Mouse (Mus musculus) midbrain, embryonic 12.5 days (tissue): ENCODE results near the gene Rnf19b. TPM values are rescaled to one million over a fixed set of nuclear protein-coding genes. Genes with fewer than 3 reads are reported as not detected.

Experiments used
- ATAC-seq: fragments of 200-750 bp; cut with Nextera tagmentation; 2 replicates; pipeline ENCODE4 v1.8.0; 2017; ENCODE audit warnings: low read depth, moderate TSS enrichment, moderate library complexity; ENCODE audit not compliant: low FRiP score
- H3K27ac ChIP-seq: fragments of 300-500 bp; sonication (generic); replicated peaks from 2 replicates; pipeline ENCODE4 v1.5.1; 2016; ENCODE audit warnings: mild to moderate bottlenecking
- H3K27me3 ChIP-seq: fragments of 300-500 bp; sonication (generic); 2 replicates; pipeline ENCODE4 v1.6.1; 2016; ENCODE audit warnings: mild to moderate bottlenecking
- H3K36me3 ChIP-seq: fragments of 300-500 bp; sonication (generic); 2 replicates; pipeline ENCODE4 v1.6.1; 2016
- H3K4me1 ChIP-seq: fragments of 300-500 bp; sonication (generic); 2 replicates; pipeline ENCODE4 v1.6.1; 2016
- H3K4me2 ChIP-seq: fragments of 300-500 bp; sonication (generic); replicated peaks from 2 replicates; pipeline ENCODE4 v1.6.1; 2016; ENCODE audit warnings: mild to moderate bottlenecking, moderate library complexity
- H3K4me3 ChIP-seq: fragments of 300-500 bp; sonication (generic); 2 replicates; pipeline ENCODE4 v1.5.1; 2016; ENCODE audit warnings: mild to moderate bottlenecking
- H3K9ac ChIP-seq: fragments of 300-500 bp; sonication (generic); replicated peaks from 2 replicates; pipeline ENCODE4 v1.6.1; 2016; ENCODE audit warnings: mild to moderate bottlenecking, moderate library complexity
- H3K9me3 ChIP-seq: fragments of 300-500 bp; sonication (generic); 2 replicates; pipeline ENCODE4 v1.6.1; 2016; ENCODE audit warnings: mild to moderate bottlenecking
- WGBS: fragments of 180-500 bp; shearing (Covaris S2); methylation state at CpG from one replicate; pipeline ENCODE4 v1.1.7; 2016; 5-methylcytosine and 5-hydroxymethylcytosine counted together
- polyA plus RNA-seq: library from polyadenylated mRNA; unstranded; fragments of >200 nt; fragmentation: Nextera tagmentation; extraction: Ambion mirVana; gene quantifications from 2 replicates; pipeline ENCODE4 v1.2.1, GENCODE M21; 2016

Rnf19b gene
- polyA plus RNA-seq, 1 experiment from 2014 or later, result 15.8 TPM

DNA sequence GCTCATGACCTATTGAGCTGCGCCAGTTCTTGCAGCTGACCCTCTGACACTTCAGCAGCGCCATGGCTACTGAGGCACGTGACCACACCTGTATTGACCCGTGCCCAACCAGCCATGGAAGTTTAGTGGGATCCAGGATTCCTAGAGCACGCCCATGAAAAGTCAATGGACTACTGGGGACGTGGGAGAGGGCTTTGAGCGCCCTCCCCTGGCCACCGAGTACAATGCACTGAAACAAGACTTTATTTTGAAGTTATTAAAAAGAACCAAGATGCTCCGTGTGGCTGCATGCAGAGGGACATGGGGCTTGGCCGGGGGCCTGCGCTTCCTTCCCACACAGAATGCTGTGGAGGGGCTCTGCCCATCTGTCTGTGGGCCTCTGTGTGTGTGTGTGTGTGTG lies 53.3 kb downstream of the Rnf19b start:
- H3K27me3 ChIP-seq, result peaks cover 33% of the 10 kb centered on the region
- no peak for ATAC-seq
- H3K36me3 ChIP-seq, result no peaks in the 10 kb centered on the region
- 63% methylated on average over 11 of the region's 11 CpGs for WGBS
- no peaks in the 10 kb centered on the region for H3K9me3 ChIP-seq
- no peak overlapping the region for H3K4me3 ChIP-seq
- no peak overlapping the region for H3K9ac ChIP-seq
- no peak overlapping the region for H3K27ac ChIP-seq
- peaks cover 15% of the 10 kb centered on the region for H3K4me1 ChIP-seq
- no peak overlapping the region for H3K4me2 ChIP-seq

DNA sequence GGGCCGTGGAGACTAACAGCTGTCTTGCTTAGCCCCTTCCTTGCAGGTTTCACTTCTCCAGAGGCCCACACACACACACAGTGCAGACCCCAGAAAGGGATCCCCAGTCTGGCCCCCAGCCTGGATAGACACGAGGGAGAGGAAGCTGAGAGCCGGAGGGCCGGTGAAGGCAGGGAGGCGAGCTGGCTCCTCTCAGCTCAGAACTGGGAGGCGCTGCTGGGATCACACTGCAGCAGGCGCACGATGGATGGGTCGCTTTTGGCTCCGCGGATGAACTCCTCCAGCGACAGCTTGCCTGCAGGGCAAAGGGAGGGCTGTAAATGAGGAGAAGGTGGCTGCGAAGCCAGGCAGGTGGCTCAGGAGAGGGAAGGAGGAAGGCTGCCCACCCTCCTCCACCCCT lies 54.2 kb downstream of the Rnf19b start:
- ATAC-seq, result no peak
- 73% methylated on average over 9 of the region's 13 CpGs for WGBS

DNA sequence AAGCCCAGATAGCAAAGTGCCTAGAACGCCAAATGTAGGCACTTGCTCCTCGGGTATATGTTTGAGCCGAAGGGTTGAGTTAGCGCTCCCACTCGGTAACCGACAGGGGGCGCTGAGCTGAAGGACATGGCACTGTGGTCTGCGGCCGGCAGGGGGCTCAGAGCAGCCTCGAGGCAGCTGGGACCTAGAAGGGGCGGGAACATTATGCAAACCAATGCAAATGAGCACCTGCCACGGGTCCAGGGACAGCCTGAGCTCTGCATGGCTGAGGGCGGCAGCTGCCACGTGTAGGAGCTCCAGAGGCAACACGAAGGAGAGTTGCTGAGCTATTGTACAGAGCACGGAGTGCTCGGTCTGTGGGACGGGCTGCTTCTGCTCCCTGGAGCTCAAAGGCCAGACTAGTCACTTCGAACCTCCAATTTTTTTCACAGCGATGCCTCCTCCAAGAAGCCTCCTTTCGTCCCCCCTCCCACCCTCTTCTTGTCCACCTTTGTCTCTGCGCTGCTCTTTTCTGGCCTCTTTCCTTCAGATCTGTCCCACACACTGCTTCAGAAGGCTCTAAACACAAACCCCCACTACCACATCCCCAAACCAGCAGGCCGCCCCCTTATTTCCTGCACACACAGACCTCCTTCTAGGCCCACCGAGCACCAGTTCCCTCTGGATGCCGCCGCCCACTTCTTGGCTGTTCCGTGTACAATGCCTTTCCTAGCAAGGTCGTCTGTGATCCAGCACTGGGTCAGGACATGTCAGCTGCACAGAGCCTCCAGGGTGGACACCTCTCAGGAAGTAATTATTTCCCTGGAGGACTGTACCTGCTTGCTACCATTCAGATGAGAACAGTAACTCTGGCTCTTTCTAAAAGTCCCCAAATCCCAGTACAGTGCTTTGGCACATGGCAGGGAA lies 55.3 kb downstream of the Rnf19b start:
- Histone ChIP-seq H3K27me3 (peaks cover 25% of the 10 kb centered on the region), H3K9ac (no peak overlapping the region), H3K27ac (peak overlapping the region; percentile 52; the same call in 1 of the 2 replicates), H3K36me3 (no peaks in the 10 kb centered on the region), H3K4me1 (peaks cover 14% of the 10 kb centered on the region), H3K4me2 (0 out of 2 replicates have a peak overlapping the region, but pooled peaks have one; percentile 13), H3K4me3 (no peak overlapping the region), H3K9me3 (no peaks in the 10 kb centered on the region)
- 31% methylated on average over 28 of the region's 28 CpGs for WGBS
- ATAC-seq, result peak; percentile 92

More for the DNA sequence above, 54.2 kb downstream of the Rnf19b start:
- Histone ChIP-seq H3K4me1 (peaks cover 14% of the 10 kb centered on the region), H3K27me3 (peaks cover 33% of the 10 kb centered on the region), H3K9me3 (no peaks in the 10 kb centered on the region), H3K36me3 (no peaks in the 10 kb centered on the region), H3K9ac (no peak overlapping the region), H3K27ac (no peak overlapping the region), H3K4me2 (no peak overlapping the region), H3K4me3 (no peak overlapping the region)

DNA sequence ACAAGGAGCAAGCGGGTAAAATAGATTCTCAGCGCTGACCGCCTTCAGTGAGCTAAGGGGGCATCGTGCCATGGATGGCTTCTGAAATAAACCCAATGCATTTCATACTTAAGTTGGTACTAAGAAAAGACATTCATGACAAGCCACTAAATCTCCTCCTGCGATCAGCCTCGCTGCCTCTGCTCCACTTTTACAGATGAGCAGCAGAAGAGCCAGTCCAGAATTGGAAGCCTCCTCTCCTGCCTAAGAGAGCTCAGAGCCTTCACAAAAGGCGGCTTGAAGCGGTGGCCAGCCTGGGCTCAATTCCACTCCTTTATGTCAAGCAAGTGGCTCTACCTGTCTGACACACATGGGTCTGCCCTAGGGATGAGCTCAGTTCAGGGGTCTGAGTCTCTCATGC lies 58.6 kb downstream of the Rnf19b start:
- H3K4me1 ChIP-seq, result peaks cover 28% of the 10 kb centered on the region
- WGBS, result 90% methylated on average over 8 of the region's 8 CpGs
- no peak overlapping the region for H3K27ac ChIP-seq

DNA sequence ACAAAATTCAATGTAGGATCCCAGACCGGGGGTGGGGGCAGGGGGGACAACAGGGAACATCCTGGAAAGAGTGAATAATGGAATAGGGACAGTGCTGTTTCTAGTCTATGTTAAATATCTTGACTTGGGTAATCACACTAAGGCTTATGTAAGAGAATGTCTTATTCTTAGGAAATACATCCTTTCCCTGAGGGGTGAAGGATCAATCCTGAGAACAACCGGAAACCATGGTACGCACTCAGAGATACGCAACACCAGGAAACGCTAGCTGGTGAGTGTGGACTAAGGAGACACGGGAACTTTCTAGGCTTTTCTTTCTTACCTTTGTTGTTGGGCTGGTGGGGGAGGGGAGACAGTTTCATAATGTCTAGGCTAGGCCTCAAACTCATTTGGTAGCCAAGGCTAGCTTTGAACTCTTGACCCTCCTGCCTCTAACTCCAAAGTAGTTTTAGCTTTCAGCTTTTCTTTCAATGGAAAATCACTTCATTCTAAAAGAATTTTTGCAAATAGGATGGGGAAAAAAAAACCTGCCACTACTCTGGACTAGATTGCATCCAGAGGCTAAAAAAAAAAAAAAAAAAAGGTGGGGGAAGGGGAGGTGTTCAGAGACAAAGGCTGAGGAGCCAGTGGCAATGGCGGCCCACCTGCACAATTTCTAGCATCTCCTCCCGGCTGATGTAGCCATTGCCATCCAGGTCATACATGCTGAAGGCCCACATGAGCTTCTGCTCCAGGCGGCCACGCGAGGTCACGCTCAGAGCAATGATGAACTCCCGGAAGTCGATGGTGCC lies 59.8 kb downstream of the Rnf19b start:
- ATAC-seq, result no peak
- Histone ChIP-seq H3K27ac (no peak overlapping the region), H3K9me3 (no peaks in the 10 kb centered on the region), H3K4me3 (no peak overlapping the region), H3K27me3 (peaks cover 61% of the 10 kb centered on the region), H3K9ac (no peak overlapping the region), H3K4me2 (no peak overlapping the region), H3K36me3 (no peaks in the 10 kb centered on the region), H3K4me1 (peaks cover 31% of the 10 kb centered on the region)
- WGBS, result 88% methylated on average over 14 of the region's 14 CpGs

More for the DNA sequence above, 58.6 kb downstream of the Rnf19b start:
- H3K27me3 ChIP-seq, result peaks cover 55% of the 10 kb centered on the region
- H3K4me2 ChIP-seq, result no peak overlapping the region
- H3K9me3 ChIP-seq, result no peaks in the 10 kb centered on the region
- no peak overlapping the region for H3K9ac ChIP-seq
- no peaks in the 10 kb centered on the region for H3K36me3 ChIP-seq
- H3K4me3 ChIP-seq, result no peak overlapping the region
- ATAC-seq, result no peak

DNA sequence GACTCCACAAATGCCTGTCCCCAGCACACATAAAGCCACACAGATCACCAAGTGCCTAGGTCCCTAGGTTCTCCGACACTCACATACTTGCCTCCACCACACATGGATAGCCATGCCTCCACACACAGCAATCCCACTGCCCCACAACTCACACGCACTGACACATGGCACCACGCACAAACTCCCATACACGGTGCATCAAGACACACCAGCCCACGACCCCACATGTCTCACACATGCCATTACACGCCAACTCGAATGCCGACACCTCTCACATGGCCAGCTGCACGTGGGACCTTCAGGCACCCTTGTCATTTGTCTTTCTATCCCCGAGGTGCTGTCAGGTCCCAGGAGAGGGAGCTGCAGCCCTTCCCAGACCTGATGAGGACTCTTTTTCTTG lies 61.6 kb downstream of the Rnf19b start:
- no peaks in the 10 kb centered on the region for H3K9me3 ChIP-seq
- no peaks in the 10 kb centered on the region for H3K36me3 ChIP-seq
- no peak overlapping the region for H3K9ac ChIP-seq
- H3K27me3 ChIP-seq, result peaks cover 75% of the 10 kb centered on the region
- WGBS, result 77% methylated on average over 10 of the region's 10 CpGs
- H3K27ac ChIP-seq, result no peak overlapping the region
- no peak overlapping the region for H3K4me3 ChIP-seq
- H3K4me1 ChIP-seq, result peaks cover 24% of the 10 kb centered on the region
- ATAC-seq, result no peak
- no peak overlapping the region for H3K4me2 ChIP-seq

DNA sequence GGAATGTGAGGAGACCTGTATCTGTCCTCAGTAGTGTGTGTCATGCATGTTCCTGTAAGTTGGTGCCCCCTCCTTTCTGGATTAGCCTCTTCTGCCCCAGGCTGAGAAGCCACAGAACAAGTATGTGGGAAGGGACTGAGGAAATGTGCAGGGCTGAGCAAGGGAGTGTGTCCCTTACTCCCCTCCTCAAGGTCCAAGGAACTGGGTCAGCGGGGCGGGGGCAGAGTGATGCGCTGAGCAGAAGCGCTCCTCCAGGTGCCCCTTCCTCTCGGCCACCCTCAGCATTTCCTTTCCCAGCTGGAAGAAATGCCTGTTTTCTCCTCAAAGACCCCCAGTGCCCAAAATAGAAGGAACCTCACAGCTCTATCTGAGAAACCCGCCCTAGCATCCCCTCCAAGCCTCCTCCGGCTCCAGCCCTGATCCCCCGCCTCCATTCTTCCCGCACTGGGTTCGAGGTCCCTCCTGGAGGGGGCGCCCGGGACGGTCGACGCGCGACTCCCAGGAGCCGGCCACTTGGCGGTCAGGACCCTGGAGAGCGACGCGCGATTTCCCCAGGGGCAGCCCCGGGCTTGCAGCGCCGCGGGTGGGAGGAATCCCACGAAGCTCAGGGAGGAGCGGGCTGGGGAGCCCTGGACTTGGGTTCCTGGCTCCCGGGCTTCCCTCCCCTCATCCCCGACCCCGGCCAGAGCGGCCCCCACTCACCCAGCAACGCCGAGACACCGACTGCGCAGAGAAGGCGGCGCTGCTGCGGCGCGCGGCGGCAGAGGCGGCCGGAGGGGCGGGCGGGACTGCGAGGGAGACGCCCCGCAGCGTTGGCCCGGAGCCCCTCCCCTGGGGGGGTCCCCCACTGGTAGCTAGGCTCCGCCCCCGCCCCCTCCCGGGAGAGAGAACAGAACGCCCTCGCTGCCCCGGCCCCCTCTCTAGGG lies 62.7 kb downstream of the Rnf19b start:
- H3K9me3 ChIP-seq, result no peaks in the 10 kb centered on the region
- WGBS, result 1% methylated on average over 55 of the region's 59 CpGs
- H3K27ac ChIP-seq, result no peak overlapping the region
- H3K9ac ChIP-seq, result peak overlapping the region; percentile 55
- peak overlapping the region; percentile 75 for H3K4me2 ChIP-seq
- H3K36me3 ChIP-seq, result no peaks in the 10 kb centered on the region
- peaks cover 85% of the 10 kb centered on the region for H3K27me3 ChIP-seq
- H3K4me1 ChIP-seq, result peaks cover 30% of the 10 kb centered on the region
- ATAC-seq, result peak; percentile 44; the same call in 1 of the 2 replicates
- H3K4me3 ChIP-seq, result peak overlapping the region; percentile 48

DNA sequence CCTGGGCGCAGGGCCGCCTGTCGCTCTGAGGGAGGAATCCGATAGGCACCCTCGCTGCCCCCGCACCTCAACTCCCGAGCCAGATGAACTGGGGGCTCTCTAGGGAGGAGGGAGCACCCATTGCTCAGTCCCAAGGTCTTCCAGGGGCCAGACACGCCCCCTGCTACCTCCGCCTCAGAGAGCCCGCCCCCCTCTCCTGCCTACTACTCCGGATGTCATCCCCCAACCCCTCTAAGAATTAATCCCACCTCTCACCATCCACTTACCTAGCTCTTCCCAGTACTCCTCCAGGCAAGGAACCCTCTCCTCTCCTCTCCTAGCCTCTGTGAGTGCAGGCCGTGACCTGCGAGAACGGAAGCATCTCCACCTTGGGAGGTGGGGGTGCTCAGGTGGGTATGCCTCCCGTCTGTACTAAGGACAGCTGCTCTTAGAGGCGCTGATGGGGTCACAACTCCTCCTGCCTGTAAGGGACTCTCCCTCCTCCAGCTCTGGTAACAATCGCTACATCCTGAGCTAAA lies 63.6 kb downstream of the Rnf19b start, which contains the start of gene Hpca:
TSS of gene Hpca (minus strand) at position 468 of the 518 bp plus-strand sequence.
- no peak within 1 kb of the TSS for H3K27ac ChIP-seq
- 3% methylated on average over 15 of the region's 17 CpGs for WGBS

DNA sequence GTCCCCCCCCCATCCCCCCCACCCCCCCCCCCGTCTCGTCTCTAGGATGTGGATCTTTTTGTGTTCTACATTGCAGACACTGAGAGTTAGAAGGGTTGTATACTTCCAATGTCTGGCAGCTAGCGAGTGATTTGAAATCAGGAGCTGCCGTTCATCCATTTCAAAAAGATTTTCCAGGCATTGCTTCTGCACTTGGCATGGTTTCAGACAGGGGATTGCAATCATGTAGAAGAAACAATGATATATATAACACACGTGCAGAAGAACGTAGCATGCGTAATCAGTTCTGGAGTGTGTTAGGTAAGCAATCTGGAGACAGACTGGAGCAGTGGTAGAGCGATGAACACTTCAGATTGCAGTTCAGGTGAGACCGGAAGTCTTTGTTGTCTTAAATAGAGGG lies 64.0 kb downstream of the Rnf19b start:
- H3K4me3 ChIP-seq, result no peak overlapping the region
- peaks cover 35% of the 10 kb centered on the region for H3K4me1 ChIP-seq
- peaks cover 87% of the 10 kb centered on the region for H3K27me3 ChIP-seq
- no peak overlapping the region for H3K9ac ChIP-seq
- no peaks in the 10 kb centered on the region for H3K36me3 ChIP-seq
- peak overlapping the region; percentile 75; the same call in 1 of the 2 replicates for H3K4me2 ChIP-seq
- H3K9me3 ChIP-seq, result no peaks in the 10 kb centered on the region
- no peak overlapping the region for H3K27ac ChIP-seq
- no peak for ATAC-seq
- 46% methylated on average over 9 of the region's 9 CpGs for WGBS

More for the DNA sequence above, 63.6 kb downstream of the Rnf19b start, which contains the start of gene Hpca:
- Histone ChIP-seq H3K4me1 (peaks cover 35% of the 10 kb centered on the region), H3K4me2 (peak within 1 kb of the TSS; percentile 75), H3K4me3 (peak within 1 kb of the TSS; percentile 48), H3K9ac (peak within 1 kb of the TSS; percentile 55), H3K36me3 (no peaks in the 10 kb centered on the region), H3K9me3 (no peaks in the 10 kb centered on the region), H3K27me3 (peaks cover 90% of the 10 kb centered on the region)
- 0 out of 2 replicates have a peak, but pooled peaks have one; percentile 11 for ATAC-seq

DNA sequence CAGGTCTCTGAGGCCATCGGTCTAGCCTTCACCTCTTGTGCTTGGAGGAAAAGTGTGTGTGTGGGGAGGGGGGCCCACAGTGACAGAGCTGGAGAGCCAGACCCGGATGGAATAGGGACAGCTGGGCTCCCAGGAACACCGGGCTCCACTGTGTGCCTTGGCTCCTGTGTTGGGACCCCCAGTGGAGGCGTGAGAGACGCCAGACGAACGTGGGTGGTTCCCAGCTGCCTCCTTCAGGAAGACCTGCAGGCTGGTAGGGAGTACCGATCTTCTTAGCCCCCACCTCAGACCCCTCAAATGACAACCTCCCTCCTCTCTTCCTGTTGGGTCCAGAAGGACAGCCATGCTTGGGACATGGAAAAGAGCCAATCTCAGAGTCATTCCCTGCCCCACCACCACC lies 64.6 kb downstream of the Rnf19b start:
- Histone ChIP-seq H3K4me2 (no peak overlapping the region), H3K9me3 (no peaks in the 10 kb centered on the region), H3K27ac (no peak overlapping the region), H3K36me3 (no peaks in the 10 kb centered on the region), H3K27me3 (peaks cover 85% of the 10 kb centered on the region), H3K9ac (no peak overlapping the region), H3K4me3 (no peak overlapping the region), H3K4me1 (peaks cover 35% of the 10 kb centered on the region)
- no peak for ATAC-seq
- WGBS, result 33% methylated on average over 8 of the region's 8 CpGs

DNA sequence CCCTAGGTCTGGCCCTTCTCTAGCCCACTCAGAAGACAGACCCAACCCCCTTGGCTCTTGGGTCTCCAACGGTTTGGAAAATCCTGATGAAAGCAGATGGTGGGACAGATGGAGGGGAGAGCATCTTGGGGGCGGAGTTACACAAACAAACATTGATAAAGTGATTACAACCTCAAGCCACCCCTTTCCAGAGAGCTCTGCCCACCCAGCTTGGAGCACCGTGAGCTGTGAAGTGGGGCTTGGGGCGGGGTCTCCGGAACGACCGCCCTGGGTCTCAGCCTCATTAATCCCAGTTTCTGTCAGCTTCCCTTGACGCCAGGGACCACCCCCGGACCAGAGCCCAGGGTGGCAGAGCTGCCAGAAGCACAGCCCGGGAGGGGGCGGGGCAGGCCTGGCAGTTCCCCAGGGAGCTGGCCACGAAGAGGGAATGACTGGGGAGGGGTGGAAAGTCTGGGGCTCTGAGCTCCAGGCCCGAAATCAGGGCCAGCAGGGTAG lies 66.6 kb downstream of the Rnf19b start:
- peaks cover 76% of the 10 kb centered on the region for H3K27me3 ChIP-seq
- no peak overlapping the region for H3K27ac ChIP-seq
- H3K9me3 ChIP-seq, result no peaks in the 10 kb centered on the region
- no peaks in the 10 kb centered on the region for H3K36me3 ChIP-seq
- H3K4me1 ChIP-seq, result peaks cover 53% of the 10 kb centered on the region
- H3K9ac ChIP-seq, result no peak overlapping the region
- 8% methylated on average over 13 of the region's 13 CpGs for WGBS
- H3K4me3 ChIP-seq, result no peak overlapping the region
- ATAC-seq, result peak; percentile 39
- peak overlapping the region; percentile 47 for H3K4me2 ChIP-seq
